Mouse (Mus musculus) spleen, adult 2 months (tissue): ENCODE data around the gene Scarf1.

Source experiments
- CTCF ChIP-seq: fragments of 200-500 bp; IDR thresholded peaks from 2 replicates; pipeline ENCODE4 v1.5.1; 2011; ENCODE audit warnings: mild to moderate bottlenecking, inconsistent platforms; ENCODE audit not compliant: insufficient read depth, insufficient read length, insufficient replicate concordance; ENCODE audit errors: extremely low read depth
- POLR2A ChIP-seq: fragments of 200-500 bp; IDR thresholded peaks from 2 replicates; pipeline ENCODE4 v1.6.1; 2011; ENCODE audit warnings: low read depth, low read length, inconsistent platforms

- no peak for TF ChIP-seq CTCF
- TF ChIP-seq POLR2A = no peak
Measured at GRCm38 (mm10) chr11:75574378-75575123, 61.2 kb downstream of the Scarf1 start.
